Mouse (Mus musculus): Measurements from ENCODE around the gene Rpl22.

DNA sequence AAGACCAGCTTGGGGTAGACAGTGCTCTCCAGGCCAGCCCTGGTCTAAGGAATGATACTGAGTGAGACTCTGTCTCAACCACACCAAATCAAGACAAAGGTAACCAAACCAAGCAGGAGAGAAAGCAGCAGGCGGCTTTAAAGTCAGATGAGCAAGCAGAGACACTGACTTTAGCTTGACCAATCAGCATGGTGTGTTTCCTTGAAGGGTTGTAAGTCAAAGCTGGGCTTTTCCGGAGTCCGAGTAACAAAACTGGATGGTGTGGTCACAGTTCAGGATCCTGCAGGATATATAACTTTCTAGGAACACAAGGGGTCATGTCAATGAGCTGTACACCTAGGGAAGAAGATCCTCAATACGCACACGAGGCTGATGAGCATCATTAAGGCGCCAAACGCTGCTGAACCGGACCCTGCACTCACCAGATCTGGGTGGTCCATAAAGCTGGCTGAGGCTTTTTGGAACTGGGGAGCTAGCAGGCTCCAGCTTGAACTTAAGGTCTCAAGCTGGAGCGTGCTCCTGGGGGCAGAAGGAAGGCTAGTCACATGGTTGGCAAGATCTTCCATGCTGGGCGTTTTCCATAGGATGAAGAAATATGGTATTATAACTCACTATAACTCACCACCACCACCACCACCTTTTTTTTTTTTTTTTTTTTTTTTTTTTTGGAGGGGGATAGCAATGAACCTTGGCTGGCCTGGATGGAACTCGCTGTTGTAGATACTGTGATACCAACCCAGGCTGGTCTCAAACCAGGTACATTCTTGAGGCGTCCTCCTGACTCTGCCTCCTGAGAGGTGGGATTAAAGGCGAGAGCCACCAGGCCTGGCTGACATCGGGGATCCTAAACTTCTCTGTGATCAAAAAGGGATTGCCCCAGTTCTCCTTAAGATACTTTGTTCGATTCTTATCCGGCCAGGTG is 640 bp upstream of the Rpl22 start:
- TF ChIP-seq CTCF (IDR thresholded peaks at IDR 0.05; ENCODE audit: low read depth) (no peak), EP300 (optimal IDR thresholded peaks at IDR 0.05) (no peak)
